Mouse (Mus musculus) stomach, postnatal 0 days (tissue): ENCODE measurements around the gene Cd68.

ENCODE experiments used
- CTCF ChIP-seq: IDR thresholded peaks from 2 replicates; pipeline ENCODE4 v1.5.1; 2016; ENCODE audit warnings: antibody characterized with exemption, low read depth, mild to moderate bottlenecking, moderate library complexity
- EP300 ChIP-seq: optimal IDR thresholded peaks from 2 replicates; pipeline ENCODE3; 2016; ENCODE audit warnings: antibody characterized with exemption

GRCm38 (mm10) chr11:69710470-69710869 lies 44.5 kb upstream of the Cd68 start:
- TF ChIP-seq CTCF (no peak), EP300 (no peak)
